Mouse (Mus musculus) cerebellum, adult 9-11 months (tissue): ENCODE data around the gene Gm525.

ENCODE experiments used
- DNase-seq: peaks from one replicate; pipeline ENCODE4 v3.0.0; 2022

Gm525 gene

DNA sequence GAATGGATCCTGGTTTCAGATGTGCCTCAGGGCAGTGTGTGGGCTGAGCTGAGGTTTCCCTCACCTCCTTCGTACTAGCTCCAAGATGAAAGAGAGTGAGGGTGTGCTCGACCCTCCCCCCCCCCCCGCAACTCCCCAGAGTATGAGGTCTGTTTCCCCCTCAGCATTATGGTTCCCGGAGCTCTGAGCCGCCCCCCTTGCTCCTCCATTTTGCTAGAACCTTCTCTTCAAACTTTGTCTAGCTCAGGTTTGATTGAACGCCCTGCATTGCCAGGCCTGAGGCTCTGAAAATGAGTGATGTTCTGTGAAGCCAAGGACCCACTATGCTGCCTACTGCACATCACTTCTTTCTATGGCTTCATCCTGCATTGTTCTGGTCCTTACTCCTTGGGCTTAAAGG lies 25.3 kb downstream of the Gm525 start:
- DNase-seq = no peak

DNA sequence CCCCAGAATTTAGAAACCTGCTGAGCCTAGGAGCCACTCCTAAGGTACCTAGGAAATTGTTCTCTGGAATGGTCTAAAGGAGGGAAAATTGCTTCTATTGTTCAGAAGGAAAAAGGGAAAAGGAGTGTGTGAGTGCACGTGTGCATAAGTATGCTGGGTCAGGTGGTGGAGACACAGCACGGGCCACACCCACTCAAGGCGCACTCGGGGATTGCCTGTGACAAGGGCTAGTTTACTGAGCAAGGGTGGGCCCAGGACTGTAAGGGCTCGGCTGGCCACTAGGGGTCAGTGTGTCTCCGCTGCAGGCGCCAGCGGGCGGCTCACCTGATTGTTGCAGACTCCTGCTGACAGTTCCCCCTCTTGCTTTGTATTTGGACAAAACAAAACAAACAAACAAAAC lies 26.8 kb downstream of the Gm525 start:
- peak; percentile 82 for DNase-seq

DNA sequence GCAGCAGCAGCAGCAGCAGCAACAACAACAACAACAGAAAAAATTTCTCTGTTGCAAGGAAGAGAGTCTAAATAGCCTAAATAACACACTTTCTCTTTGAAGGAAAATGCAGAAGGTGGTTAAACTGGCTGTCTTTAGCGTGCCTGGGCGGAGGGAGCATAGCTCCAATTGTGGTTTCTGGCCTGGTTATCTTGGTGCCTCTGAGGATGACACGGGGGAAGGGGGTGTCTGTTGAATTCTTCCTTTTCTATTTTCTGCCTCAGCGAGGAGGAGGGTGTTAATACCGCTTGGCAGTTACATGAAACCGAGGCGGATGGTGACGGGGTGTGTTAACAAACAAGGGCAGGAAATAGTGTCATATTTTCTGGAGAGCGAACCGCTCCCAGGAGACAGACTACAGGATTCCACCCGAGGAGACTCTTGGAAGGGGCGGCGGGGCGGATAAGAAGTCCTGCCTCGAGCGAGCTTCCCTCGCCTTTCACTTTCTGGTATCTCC lies 27.2 kb downstream of the Gm525 start:
- no peak for DNase-seq

DNA sequence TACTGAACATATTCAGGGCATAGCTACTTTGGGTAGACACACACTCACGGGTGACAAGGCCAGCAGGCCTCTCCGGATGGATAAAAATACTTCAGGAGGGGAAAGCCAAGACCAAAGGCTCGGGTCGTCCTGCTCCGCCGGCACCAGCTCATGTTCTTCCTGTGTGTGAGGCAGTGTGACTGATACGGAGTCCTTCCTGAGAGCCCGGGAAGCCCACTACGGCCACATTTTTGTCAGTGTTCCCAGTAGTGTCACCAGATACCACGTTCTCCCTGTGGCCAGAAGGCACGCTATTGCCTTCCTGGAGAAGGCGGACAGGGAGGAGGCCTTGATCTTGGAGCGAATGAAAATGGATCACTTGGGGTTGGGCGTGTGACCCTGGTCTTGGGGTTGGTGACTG lies 29.5 kb downstream of the Gm525 start:
- no peak for DNase-seq

DNA sequence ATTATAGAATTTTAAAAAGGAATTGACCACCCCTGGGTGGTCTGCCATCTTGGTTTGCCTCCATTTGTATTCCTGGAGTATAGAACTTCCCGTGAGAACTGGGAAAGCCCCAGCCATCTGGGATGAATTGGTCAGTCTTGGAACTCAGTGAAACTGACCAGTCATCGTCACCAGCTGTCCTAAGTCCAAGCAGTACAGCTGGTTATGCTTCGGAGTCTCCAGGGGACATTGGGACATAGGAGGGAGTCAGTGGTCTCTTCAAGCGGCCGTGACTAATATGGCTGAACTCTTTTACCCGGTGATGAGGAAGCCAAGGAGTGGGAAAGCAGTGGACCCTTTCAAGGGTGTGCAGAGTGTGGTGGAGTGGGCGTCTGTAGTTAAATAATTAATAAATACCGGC lies 31.6 kb downstream of the Gm525 start:
- DNase-seq = no peak

DNA sequence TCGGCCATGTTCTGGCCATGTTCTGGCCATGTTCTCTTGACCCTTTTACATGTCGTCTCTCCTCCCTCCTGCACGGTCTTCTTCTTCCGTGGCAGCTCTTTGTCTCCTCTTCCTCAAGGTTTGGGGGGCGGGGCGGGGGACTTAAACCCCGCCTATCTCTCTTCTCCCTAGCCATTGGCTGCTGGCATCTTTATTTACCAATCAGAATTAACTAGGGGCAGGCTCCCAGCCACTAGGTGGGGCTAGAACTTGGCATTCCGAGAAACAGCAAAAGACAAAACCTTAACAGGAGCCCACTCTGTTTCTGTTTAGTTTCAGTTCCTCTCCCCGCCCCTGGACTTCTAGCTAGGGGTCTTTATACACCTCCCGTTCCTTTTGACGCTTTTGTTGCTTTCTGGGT lies 32.2 kb downstream of the Gm525 start:
- no peak for DNase-seq

DNA sequence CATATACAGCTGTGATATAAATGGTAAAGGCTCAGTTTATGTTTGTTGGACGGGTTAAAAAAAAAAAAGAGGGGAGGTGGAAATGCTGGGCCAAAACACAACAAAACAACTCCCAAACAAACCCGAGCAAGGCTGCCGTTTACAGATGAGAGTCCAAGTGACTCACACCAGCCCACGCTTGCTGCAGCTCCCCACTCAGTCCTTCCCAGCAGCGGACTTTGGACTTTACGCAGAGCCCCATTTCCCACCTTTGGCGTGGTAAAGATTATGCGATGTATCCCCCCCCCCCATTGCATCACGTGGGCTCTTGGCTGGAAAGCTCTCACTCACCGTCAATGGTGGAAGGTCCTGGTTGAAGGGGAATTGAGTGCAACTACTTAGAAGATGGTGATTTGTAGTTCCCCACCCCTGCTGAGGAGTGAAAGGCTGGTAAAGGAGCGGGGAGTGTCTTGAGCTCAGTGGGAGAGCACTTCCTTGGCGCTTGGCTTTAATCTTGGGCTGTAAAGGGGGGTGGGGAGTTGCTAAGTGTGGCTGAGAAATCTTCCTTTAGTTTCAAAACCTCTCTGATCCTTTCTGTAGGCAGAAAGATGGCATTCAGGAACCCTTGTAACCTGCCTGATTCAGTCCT lies 33.7 kb downstream of the Gm525 start:
- no peak for DNase-seq

DNA sequence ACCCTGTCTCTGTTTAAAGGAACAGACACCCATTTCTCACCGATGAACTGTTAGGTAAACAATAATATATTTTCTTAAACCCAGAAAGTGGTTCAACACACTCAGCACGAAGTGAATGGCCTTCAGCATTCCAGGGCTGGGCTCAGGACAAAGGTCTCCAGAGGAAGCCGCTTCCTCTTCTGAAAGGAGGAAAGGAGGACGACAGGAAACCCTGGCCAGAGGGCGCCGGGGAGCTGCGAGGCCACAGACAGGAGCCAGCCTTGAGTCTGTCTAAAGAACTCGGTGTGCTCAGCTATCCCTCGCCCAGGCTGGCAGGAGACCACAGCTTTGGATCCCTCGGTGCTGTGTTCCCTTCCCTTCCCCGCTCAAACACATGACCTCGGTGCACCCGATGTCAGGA lies 50.8 kb downstream of the Gm525 start:
- DNase-seq = no peak

DNA sequence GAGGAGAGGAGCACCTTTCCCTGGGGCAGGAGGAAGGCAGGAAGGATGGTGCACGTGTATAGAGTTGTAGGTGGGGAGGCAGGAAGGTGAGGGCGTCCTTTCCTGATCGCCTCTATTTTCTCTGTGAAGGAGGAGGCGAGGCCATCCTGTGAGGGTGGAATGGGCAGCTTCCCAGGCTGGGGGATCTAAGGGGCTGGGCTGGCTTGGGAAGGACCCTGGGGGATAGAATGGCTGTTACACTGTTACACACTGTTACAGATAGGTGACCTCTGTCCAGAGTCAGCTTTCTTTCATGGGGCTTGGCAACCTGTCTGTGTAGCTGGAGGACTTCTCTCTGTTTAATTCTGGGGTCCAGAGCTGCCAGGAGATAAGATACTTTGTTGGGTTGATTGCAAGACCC lies 57.2 kb downstream of the Gm525 start:
- no peak for DNase-seq

DNA sequence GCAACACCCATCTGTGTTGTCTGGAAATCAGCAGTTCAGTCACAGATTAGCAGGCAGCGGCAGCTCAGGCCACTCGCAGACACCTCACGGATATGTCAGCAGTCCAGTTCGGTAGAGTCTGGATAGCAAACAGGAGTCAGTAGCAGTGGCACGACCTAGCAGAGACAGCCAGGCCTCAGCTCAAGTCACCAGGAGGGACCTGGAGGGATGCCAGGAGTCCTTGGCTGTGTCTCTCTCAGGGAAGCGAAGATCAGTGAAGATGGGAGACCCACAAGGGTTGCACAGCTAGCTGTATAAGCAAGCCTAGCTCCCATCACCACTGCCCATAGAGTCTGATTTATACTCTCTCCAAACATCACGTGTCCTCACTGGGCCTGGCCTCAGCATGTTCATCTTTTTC lies 58.8 kb downstream of the Gm525 start:
- DNase-seq = peak; percentile 3

DNA sequence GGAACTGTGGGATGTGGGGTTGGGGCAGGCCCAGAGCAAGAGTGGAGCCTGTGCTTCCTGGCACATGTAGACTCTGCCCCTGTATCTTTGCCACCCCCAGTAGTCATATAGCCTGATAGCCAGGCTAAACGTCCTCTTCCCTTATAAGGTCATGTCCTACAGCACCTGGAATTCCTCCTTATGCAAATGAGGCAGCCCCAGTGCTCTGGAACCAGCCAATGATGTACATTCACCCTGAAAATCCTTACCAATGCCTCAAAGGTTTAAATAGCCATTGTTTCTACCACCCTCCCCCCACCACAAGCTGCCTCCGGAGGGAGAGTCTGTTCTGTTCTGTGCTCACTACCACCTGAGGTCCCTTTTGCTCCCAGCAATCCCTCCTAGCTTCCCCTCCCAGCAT lies 60.6 kb downstream of the Gm525 start:
- no peak for DNase-seq

DNA sequence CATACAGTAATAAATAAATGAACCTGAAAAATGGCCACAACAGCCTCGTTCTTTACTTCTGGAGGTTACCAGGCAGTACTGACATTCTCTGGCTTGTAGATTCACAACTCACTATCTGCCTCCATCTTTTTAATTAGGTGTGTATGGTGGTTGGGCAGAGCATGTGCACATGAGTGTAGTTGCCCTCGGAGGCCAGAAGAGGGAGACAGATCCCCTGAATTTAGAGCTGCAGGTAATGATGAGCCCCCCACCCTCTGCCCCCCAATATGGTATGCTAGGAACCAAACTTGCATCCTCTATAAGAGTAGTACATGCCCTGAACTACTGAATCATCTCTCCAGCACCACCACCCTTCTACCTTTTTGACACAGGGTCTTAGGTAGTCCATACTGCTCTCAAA lies 64.3 kb downstream of the Gm525 start:
- no peak for DNase-seq
